Mouse (Mus musculus) brain, embryonic 18.5 days (tissue): Measurements from ENCODE around the gene Hist1h2bq.
A peak's percentile ranks its signal among the peaks of the same experiment; 100 is the strongest.
"Not testable (repeated sequence)": the region's sequence is repeated elsewhere in the genome, so short reads cannot be mapped to it uniquely, and the experiment has no call there.

Source experiments
- DNase-seq: peaks from one replicate; pipeline ENCODE4 v3.0.0-alpha.2; 2012; ENCODE audit warnings: low read depth, low spot score

Gene Hist1h2bq

DNA sequence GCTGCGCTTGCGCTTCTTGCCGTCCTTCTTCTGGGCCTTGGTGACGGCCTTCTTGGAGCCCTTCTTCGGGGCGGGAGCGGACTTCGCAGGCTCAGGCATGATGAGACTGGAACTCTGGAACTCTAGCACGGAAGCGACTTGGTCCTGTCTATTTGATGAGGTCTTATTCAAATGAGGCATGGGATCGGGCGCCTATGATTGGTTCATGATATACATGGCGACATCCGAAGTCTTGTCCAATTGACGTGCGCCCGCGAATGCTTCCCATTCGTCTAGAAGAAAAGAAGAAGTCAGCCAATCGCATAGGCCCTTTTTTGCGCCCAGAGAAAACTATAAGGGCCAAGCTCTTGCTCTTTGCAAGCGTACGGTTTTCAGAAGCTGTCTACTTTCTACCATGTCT, at the start of gene Hist1h2bq, which contains the start of gene Hist1h2ao:
Gene Hist1h2bq, minus strand, starts transcription at position 125 of the 400 bp plus-strand sequence.
Gene Hist1h2ao, plus strand, starts transcription at position 393 of the 400 bp plus-strand sequence.
- DNase-seq = not testable (repeated sequence)

DNA sequence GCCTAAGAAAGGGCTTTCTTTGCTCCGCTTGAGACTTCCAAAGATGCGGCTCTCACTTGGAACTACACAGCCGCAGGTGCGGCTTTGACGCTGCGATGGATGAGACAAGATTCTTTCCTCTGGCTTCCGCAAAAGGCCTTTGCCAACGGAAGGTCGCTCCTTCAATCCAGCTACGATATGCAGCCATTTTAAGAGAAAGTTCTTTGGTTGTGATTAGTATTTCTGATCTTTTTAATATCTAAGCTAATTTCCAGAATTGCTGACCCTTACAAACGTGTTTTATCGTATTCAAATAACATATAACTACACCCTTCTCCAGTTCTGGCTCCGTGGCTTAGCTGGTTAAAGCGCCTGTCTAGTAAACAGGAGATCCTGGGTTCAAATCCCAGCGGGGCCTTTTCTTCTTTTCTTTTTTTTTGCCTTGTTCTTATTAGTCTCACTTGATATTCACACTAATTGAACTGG, 45.7 kb upstream of the Hist1h2bq start:
- peak; percentile 37 for DNase-seq

DNA sequence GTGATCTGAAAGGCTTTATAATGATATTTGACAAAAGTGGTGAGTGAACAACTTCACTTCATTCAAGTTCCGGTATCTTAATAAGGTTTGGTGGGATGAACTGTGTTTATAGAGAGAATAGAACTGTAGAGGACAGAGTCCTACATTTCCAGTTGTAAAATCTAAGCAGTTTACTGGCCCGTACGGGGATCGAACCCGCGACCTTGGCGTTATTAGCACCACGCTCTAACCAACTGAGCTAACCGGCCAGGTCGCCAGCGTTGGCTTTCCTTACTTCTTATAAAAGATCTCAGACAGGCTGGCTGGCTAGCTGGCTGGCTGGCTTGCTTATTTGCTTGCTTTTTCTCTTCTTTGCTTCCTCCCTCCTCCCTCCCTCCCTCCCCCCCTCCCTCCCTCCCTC, 45.1 kb upstream of the Hist1h2bq start:
- DNase-seq = peak; percentile 16

DNA sequence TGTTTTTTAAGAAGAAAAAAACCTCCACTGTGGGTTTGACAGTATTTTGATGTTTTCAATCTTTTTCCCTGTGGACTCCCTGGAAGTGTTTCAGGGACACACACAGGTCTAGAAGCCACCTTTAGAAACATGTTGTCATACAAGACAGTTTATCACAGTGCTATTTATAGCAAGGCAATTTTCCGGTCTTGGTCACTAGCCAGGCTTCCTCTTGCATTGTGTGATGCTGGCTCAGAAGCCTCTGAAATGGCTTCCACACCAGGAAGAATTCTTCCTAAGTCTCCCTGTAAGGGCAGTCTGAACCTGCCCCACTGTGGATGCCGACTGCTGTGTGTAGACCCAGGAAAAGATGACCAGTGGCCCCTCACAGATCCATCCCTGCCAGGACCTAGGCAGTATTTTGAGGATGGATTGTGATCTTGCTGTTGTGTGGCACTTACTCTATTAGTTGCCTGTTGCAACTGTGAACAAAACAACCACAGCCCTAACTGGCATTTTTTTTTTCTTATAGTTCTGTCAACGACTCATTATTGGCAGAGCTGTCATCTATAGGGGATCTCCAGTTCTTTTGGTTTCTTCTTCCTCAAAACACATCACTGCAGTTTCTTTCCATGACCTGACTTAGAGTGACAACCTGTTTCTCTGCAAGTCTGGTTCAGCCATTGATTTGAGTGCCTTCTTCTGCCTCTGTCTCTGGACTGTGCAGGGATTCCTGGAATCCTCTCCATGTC, 42.4 kb upstream of the Hist1h2bq start:
- DNase-seq = no peak

DNA sequence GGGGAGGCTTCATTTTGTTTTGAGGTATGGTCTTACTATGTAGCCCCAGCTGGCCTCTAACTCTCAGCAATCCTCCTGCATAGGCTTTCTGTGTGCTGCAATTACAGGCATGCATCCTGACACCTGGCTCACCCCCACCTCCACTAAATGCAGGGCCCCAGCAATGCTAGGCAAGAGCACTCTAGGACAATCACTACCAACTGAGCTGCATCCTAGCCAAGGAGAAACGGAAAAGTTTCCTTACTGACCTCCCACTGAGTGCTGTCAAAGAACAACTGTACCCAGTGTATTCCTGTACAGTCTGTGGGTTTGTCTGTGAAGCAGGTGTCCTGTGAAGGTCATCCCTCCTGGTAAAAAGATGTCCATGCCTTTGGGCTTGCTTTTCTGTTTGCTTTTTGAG, 40.7 kb upstream of the Hist1h2bq start:
- not testable (repeated sequence) for DNase-seq

DNA sequence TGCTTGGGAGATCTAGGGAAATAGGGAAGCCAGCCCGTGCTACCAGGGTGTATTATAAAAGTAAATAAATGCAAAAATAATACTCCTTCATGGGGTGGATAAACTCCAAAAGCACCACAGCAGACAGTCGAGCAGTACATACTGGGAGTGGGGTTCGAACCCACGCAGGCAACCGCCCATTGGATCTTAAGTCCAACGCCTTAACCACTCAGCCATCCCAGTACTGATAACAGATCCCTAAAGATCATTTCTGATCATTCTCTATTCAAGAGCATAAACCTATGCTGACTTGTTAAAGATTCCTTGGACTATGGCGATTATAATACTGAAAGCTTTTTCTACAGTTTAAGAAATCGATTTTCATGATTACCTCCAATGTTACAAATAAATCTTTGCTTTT, 37.9 kb upstream of the Hist1h2bq start:
- DNase-seq = no peak

DNA sequence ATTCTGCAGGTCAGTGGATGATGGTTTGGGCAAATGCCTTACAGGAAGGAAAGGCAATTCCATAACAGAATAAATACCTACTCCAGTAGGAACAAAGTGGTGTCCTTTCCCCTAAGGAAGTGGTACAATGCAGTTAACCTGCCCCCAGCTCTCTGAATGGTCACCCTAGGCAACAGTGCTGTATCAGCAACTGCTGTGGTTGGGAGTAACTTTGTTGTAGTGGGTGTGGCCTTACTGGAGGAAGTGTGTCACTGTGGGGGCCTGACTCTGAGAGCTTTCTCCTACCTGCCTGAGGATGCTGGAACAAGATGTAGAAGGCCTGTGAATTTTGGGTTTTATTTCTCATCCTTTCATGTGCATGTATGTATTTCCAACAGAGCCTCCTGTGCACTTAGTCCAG, 36.4 kb upstream of the Hist1h2bq start:
- not testable (repeated sequence) for DNase-seq

DNA sequence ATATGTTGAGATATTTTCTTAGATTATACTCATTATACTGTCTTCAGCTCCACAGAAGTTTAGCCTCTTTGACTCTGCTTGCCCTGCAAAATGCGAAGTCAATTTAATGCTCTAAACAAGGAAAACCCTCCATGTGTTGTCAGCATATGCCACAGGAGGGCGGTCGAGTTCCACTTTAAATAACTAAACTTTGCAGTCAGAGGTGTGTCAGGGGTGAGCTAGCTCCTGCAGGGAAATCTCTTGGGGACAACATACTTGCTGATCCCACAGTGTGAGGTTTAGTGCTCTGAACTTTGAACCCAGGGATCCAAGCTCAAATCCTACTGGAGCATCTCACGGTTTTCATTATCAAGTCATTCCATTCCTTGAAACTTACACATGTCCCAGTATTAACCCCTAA, 30.5 kb upstream of the Hist1h2bq start:
- not testable (repeated sequence) for DNase-seq

DNA sequence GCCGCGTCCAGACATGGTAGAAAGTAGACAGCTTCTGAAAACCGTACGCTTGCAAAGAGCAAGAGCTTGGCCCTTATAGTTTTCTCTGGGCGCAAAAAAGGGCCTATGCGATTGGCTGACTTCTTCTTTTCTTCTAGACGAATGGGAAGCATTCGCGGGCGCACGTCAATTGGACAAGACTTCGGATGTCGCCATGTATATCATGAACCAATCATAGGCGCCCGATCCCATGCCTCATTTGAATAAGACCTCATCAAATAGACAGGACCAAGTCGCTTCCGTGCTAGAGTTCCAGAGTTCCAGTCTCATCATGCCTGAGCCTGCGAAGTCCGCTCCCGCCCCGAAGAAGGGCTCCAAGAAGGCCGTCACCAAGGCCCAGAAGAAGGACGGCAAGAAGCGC, 23.5 kb upstream of the Hist1h2bq start, which contains the start of the genes Hist1h2ap and Hist1h2br:
Gene Hist1h2ap, minus strand, starts transcription at position 47 of the 400 bp plus-strand sequence.
Gene Hist1h2br, plus strand, starts transcription at position 283 of the 400 bp plus-strand sequence.
- DNase-seq = not testable (repeated sequence)

DNA sequence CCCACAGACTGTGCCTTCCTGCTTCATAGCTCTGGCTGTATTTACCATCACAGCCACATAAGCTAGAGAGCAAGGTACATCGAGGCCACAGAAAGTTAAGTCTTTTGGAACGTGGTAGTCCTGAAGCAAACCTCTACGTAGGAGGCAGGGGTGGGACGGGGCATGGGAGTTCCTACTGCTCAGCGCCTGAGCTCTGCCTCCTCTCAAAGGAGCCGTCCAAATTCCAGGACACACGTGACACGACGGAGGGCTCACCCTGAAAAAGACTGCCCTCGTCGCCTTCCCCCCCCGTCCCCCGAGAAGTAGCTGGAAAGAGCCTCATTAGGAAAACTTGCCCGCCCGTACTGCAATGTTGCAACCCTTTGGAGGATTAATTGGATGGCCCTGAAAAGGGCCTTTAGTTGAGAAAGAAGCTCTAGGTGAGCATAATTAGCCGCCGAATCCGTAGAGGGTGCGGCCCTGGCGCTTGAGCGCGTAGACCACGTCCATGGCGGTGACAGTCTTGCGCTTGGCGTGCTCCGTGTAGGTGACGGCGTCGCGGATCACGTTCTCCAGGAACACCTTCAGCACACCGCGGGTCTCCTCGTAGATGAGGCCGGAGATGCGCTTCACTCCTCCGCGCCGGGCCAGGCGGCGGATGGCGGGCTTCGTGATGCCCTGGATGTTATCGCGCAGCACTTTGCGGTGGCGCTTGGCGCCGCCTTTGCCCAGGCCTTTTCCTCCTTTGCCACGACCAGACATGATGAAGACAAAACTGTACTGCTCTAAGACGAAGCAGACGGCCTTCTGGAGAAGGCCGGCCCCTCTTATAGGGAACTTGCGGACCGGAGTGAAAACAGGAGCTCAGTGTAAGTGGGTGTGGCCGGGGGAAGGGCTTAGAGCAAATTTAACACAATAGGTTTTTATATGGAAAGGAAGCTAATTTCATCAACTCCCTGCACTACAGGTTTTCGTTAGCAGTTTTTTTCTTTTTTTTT, 21.7 kb upstream of the Hist1h2bq start, which contains the start of gene Hist1h4n:
Gene Hist1h4n, minus strand, starts transcription at position 779 of the 977 bp plus-strand sequence.
- not testable (repeated sequence) for DNase-seq

DNA sequence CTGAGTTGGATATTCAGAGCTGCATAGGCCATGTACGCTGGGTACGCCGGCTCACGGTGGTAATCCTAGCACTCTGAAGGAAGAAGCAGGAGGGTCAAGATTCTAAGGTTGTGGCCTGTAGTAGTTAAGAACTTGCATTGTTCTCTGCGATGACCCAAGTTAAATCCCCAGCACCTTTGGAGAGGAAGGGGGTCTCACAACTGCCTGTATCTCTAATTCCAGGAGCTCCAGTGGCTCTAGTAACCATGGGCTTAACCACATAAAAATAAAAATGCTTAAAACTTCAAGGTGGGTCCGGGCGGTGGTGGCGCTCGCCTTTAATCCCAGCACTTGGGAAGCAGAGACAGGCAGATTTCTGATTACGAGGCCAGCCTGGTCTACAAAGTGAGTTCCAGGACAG, 20.3 kb upstream of the Hist1h2bq start:
- DNase-seq = no peak

DNA sequence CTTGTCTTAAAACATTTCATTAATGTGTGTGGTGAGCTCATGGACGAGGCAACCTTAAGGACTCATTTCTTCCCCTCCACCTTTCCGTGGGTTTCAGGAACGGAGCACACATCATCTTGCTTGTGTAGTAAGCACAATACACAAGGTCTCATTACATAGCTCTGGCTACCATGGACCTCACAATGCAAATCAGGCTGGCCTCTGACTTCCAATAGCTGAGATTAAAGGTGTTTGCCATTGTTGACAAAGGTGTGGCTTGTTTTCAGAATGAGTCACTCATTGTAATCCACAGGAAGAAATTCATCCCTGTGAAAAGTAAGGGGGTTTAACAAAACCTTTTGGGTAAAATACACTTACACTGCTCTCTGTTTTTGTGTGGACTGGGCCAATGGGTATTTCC, 18.5 kb upstream of the Hist1h2bq start:
- DNase-seq = no peak

DNA sequence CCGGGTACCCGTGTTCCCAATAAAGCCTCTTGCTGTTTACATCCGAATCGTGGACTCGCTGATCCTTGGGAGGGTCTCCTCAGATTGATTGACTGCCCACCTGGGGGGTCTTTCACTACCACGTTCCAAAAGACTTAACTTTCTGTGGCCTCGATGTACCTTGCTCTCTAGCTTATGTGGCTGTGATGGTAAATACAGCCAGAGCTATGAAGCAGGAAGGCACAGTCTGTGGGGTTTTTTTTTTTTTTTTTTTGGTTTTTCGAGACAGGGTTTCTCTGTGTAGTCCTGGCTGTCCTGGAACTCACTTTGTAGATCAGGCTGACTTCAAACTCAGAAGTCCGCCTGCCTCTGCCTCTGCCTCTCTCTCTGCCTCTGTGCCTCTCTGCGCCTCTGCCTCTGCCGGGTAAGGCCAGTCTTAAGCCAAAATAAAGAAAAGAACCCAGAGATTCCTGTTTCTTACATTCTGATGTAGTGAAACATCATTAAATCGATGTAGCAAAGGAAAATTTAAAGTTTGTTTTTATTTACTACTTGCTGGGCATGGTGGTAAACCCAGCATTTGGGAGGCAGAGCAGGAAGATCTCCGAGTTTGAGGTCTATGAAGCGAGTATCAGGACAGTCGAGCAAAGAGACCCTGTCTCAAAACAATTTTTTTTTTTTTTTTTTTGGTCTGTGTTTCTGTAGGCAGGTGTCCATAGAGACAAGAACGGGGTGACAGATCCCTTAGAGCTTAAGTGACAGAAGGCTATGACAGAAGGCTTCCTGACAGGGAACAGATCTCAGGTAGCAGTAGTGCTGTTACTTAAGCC, 10.3 kb upstream of the Hist1h2bq start:
- DNase-seq = not testable (repeated sequence)

DNA sequence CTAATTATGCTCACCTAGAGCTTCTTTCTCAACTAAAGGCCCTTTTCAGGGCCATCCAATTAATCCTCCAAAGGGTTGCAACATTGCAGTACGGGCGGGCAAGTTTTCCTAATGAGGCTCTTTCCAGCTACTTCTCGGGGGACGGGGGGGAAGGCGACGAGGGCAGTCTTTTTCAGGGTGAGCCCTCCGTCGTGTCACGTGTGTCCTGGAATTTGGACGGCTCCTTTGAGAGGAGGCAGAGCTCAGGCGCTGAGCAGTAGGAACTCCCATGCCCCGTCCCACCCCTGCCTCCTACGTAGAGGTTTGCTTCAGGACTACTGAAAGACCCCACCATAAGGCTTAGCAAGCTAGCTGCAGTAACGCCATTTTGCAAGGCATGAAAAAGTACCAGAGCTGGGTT, 2.1 kb upstream of the Hist1h2bq start:
- not testable (repeated sequence) for DNase-seq

DNA sequence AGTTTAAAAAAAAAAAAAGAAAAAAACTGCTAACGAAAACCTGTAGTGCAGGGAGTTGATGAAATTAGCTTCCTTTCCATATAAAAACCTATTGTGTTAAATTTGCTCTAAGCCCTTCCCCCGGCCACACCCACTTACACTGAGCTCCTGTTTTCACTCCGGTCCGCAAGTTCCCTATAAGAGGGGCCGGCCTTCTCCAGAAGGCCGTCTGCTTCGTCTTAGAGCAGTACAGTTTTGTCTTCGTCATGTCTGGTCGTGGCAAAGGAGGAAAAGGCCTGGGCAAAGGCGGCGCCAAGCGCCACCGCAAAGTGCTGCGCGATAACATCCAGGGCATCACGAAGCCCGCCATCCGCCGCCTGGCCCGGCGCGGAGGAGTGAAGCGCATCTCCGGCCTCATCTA, 1.5 kb upstream of the Hist1h2bq start, which contains the start of gene Hist1h4m:
Gene Hist1h4m, plus strand, starts transcription at position 208 of the 400 bp plus-strand sequence.
- DNase-seq = not testable (repeated sequence)

DNA sequence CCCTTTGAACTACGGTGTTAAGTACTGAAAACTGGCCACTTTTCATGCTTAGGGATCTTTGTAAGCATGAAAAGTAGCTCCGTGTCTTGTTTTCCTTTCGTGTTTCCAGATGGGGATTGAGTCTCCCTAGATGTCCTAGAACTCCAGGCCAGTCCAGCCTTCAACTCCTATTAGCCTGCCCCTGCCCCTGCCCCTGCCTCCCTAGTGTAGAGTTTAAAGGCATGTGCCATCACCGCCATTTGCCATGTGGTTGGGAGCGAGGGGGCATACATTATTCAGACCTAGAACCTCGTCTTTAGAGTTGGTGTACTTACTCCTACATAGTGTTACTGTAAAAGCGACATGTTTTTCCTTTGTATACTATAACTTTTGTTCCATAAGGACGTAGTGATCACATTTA, 1.1 kb upstream of the Hist1h2bq start:
- DNase-seq = not testable (repeated sequence)

DNA sequence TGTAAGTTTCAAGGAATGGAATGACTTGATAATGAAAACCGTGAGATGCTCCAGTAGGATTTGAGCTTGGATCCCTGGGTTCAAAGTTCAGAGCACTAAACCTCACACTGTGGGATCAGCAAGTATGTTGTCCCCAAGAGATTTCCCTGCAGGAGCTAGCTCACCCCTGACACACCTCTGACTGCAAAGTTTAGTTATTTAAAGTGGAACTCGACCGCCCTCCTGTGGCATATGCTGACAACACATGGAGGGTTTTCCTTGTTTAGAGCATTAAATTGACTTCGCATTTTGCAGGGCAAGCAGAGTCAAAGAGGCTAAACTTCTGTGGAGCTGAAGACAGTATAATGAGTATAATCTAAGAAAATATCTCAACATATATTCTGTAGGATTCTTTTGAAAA, 6.9 kb downstream of the Hist1h2bq start:
- not testable (repeated sequence) for DNase-seq

DNA sequence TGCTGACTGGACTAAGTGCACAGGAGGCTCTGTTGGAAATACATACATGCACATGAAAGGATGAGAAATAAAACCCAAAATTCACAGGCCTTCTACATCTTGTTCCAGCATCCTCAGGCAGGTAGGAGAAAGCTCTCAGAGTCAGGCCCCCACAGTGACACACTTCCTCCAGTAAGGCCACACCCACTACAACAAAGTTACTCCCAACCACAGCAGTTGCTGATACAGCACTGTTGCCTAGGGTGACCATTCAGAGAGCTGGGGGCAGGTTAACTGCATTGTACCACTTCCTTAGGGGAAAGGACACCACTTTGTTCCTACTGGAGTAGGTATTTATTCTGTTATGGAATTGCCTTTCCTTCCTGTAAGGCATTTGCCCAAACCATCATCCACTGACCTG, 12.8 kb downstream of the Hist1h2bq start:
- not testable (repeated sequence) for DNase-seq

DNA sequence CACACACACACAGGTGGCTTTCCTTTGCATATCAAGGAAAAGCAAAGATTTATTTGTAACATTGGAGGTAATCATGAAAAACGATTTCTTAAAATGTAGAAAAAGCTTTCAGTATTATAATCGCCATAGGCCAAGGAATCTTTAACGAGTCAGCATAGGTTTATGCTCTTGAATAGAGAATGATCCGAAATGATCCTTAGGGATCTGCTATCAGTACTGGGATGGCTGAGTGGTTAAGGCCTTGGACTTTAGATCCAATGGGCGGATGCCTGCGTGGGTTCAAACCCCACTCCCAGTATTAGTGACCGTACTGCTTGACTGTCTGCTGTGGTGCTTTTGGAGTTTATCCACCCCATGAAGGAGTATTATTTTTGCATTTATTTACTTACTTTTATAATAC, 14.4 kb downstream of the Hist1h2bq start:
- DNase-seq = no peak

DNA sequence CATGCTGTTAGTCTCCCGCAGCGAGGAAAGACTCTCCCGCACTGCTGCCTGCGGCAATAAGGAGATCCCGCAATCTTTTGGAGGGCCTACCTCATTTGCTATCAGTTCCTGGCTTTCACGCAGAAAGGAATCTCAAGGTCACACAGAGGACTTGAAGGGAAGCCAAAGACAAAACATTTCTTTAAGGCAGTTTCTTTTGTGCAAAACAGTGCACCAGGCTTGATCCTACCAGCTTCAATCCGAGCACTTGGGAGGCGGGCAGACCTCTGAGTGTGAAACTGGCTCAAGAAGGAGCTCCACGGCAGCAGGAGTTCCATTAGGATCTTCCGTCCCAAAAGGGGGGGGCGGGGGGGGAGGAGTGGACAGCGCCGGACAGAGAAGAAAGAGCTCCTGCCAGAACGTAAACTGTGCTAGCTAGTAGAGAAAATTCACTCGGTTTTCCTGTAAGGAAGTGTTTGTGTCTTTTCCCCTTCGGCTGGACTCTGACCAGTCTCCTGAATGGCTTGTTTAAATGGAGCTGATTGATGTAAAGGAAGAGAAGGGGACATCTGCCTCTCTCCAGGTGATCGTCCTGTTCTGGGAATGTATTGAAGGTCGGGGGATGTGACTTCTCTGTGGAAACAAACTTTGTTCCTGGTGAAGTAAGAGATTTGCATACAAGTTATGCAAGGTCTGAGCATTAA, 19.3 kb downstream of the Hist1h2bq start:
- no peak for DNase-seq
